Mouse (Mus musculus) liver, adult 2 months (tissue): ENCODE measurements around the gene Ppfia1.

Experiments
- CTCF ChIP-seq: fragments of 200-500 bp; IDR thresholded peaks from 2 replicates; pipeline ENCODE4 v1.5.1; 2011; ENCODE audit warnings: low read depth, low read length, control low read depth
- POLR2A ChIP-seq: fragments of 200-500 bp; IDR thresholded peaks from 2 replicates; pipeline ENCODE4 v1.6.1; 2011; ENCODE audit warnings: low read length, control low read depth; ENCODE audit not compliant: insufficient read depth; ENCODE audit errors: extremely low read depth

DNA sequence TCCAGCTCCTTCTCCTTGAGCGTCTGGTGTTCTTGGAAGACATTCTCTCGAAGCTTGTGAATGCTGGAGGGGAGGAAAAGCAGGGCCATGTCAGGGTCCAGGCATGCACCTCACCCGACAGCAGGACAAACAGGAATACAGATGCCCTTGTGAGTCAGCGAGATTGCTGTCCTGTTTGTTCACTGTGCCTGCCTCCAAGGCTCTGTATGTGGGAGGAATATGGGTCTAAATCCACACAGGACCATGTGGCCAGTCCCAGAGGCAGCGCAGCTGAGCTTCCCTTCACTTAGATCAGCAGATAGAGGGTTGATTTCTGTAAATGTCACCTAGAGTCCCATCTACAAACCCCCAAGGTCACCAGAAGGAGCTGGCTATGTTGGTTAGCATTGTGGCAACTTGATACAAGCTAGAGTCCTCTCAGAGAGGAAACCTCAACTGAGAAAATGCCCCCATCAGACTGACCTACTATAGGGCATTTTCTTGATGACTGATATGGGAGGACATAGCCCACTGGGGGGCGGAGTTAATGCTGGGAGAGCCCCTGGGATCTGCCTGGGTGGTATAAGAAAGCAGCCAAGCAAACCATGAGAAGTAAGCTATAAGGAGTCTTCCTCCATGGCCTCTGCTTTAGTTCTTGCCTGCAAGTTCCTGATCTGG is 92.2 kb downstream of the Ppfia1 start:
- no peak for TF ChIP-seq CTCF
- TF ChIP-seq POLR2A = no peak
